Mouse (Mus musculus): ENCODE results near the gene Rbfox2.
"Not testable (repeated sequence)": the region's sequence is repeated elsewhere in the genome, so short reads cannot be mapped to it uniquely, and the experiment has no call there.

Rbfox2 gene

GRCm38 (mm10) chr15:77271285-77271684, 35.5 kb downstream of the Rbfox2 start:
- DNase-seq: no peak

GRCm38 (mm10) chr15:77269496-77269895, 37.3 kb downstream of the Rbfox2 start:
- not testable (repeated sequence) for DNase-seq

- DNase-seq: no peak
Observed at GRCm38 (mm10) chr15:77268415-77268814, 38.4 kb downstream of the Rbfox2 start.

- no peak for DNase-seq
Observed at GRCm38 (mm10) chr15:77265318-77265717, 41.5 kb downstream of the Rbfox2 start.

GRCm38 (mm10) chr15:77264314-77264713, 42.5 kb downstream of the Rbfox2 start:
- no peak for DNase-seq

GRCm38 (mm10) chr15:77262782-77263181, 44.0 kb downstream of the Rbfox2 start:
- DNase-seq: no peak

- DNase-seq: peak; percentile 82 to 83
Observed at GRCm38 (mm10) chr15:77257437-77258229, 49.2 kb downstream of the Rbfox2 start.

- DNase-seq: no peak
Observed at GRCm38 (mm10) chr15:77256782-77257181, 50.0 kb downstream of the Rbfox2 start.

GRCm38 (mm10) chr15:77254636-77255035, 52.2 kb downstream of the Rbfox2 start:
- DNase-seq: no peak

GRCm38 (mm10) chr15:77254128-77254527, 52.7 kb downstream of the Rbfox2 start:
- peak; percentile 55 to 68 for DNase-seq

GRCm38 (mm10) chr15:77251706-77252105, 55.1 kb downstream of the Rbfox2 start:
- no peak for DNase-seq

GRCm38 (mm10) chr15:77250806-77251205, 56.0 kb downstream of the Rbfox2 start:
- no peak for DNase-seq

- DNase-seq: no peak
Observed at GRCm38 (mm10) chr15:77249421-77249820, 57.4 kb downstream of the Rbfox2 start.

GRCm38 (mm10) chr15:77245418-77246365, 61.1 kb downstream of the Rbfox2 start:
- DNase-seq: peak; percentile 81 to 85

GRCm38 (mm10) chr15:77244634-77245033, 62.2 kb downstream of the Rbfox2 start:
- no peak for DNase-seq

GRCm38 (mm10) chr15:77243876-77244560, 62.8 kb downstream of the Rbfox2 start:
- no peak for DNase-seq

GRCm38 (mm10) chr15:77240607-77241006, 66.2 kb downstream of the Rbfox2 start:
- DNase-seq: no peak

- DNase-seq: no peak
Observed at GRCm38 (mm10) chr15:77239564-77239963, 67.2 kb downstream of the Rbfox2 start.

- DNase-seq: no peak
Observed at GRCm38 (mm10) chr15:77237661-77238060, 69.1 kb downstream of the Rbfox2 start.

- DNase-seq: no peak
Observed at GRCm38 (mm10) chr15:77236055-77236567, 70.7 kb downstream of the Rbfox2 start.

- no peak for DNase-seq
Observed at GRCm38 (mm10) chr15:77235551-77235950, 71.3 kb downstream of the Rbfox2 start.

- DNase-seq: no peak
Observed at GRCm38 (mm10) chr15:77234296-77234695, 72.5 kb downstream of the Rbfox2 start.

- DNase-seq: no peak
Observed at GRCm38 (mm10) chr15:77230144-77230543, 76.7 kb downstream of the Rbfox2 start.

All from cerebellum, postnatal 10 days (tissue).